Mouse (Mus musculus): Measurements from ENCODE around the gene Olfr984. TPM values are rescaled to one million over a fixed set of nuclear protein-coding genes. Genes with fewer than 3 reads are reported as not detected.

The Olfr984 gene
- polyA plus RNA-seq (2012; rRNA removed): not detected in 2 replicates

DNA sequence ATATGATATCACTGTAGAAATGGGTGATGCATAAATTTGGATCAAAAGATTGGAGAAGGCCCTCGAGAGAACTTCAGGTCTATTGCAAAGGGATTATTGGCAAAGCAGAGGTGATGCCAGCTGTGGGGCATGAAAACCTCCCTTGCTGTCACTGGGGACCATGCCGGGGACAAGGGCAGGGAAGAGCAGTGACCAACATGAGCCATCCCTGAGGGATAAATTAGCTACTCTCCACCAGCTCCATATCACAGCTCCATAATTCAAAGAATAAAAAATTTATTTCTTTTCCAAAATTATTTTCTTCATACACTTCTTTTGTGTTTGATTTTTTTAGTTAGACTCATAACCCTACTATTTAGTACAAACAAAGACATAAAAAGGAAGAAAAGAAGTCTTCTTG, at the start of gene Olfr984:
Olfr984 (minus strand) TSS at position 101 of the 400 bp plus-strand sequence.

DNA sequence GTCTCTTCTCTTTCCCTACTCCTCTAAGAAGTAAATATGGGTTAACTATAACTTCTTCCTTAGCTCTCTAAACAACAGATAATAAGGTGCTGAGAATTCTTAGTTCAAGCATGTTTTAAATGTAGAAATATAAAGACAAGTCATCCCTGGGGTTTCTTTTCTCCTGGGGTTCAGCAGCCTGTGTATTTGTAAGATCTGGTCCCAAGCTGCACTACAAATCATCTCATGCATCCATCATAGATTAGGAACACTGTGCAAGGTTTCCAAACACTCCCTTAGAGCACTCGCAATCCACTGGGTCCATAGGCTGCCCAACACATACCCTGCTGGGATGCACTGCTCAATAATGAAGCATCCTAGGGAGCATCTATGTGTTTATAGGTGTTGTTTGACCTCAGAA, 16.1 kb upstream of the Olfr984 start, which contains the start of gene Olfr985:
Olfr985 (minus strand) TSS at position 101 of the 400 bp plus-strand sequence.

GRCm38 (mm10) chr9:40093495-40093894, 20.5 kb downstream of the Olfr984 start, which contains the start of gene Olfr983:
Gene Olfr983, minus strand, starts transcription at chr9:40093595.

DNA sequence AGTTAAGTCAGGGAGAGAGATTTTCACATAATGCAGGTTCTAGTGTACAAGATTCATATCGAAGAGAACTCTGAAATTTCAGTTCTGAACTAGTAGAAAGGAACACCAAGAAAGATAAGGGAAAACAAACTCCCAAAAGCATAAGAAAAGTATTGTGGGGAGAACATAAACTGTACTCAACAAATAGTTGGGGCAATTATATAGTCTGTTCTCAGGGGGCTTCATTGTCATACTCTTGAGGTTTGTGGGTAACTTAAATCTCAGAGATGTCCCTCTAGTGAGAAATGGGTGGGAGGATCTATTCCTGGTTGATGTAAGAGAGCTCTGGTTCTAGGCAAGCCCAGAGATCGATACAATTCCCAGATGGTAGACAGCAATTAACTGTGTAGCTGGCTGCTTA, 40.5 kb downstream of the Olfr984 start, which contains the start of gene Olfr982:
Olfr982 (plus strand) TSS at position 301 of the 400 bp plus-strand sequence.

Other genes with a start within 250 kb of the Olfr984 start
- not detected in 2 replicates for gene Olfr972, start 247.8 kb downstream of the Olfr984 start, polyA plus RNA-seq (2012; rRNA removed)
- not detected in 2 replicates for gene Olfr229, start 206.9 kb downstream of the Olfr984 start, polyA plus RNA-seq (2012; rRNA removed)
- not detected in 2 replicates for gene Olfr974, start 176.7 kb downstream of the Olfr984 start, polyA plus RNA-seq (2012; rRNA removed)
- 0.04 and 0.09 TPM in 2 replicates for gene Olfr975, start 162.2 kb downstream of the Olfr984 start, polyA plus RNA-seq (2012; rRNA removed)
- not detected in 2 replicates for gene Olfr976, start 153.1 kb downstream of the Olfr984 start, polyA plus RNA-seq (2012; rRNA removed)
- gene Olfr978, start 122.1 kb downstream of the Olfr984 start, polyA plus RNA-seq (2012; rRNA removed): not detected in 2 replicates
- not detected in 2 replicates for gene Olfr979, start 110.7 kb downstream of the Olfr984 start, polyA plus RNA-seq (2012; rRNA removed)
- not detected in 2 replicates for gene Olfr980, start 104.6 kb downstream of the Olfr984 start, polyA plus RNA-seq (2012; rRNA removed)
- not detected in 2 replicates for gene Olfr981, start 92.7 kb downstream of the Olfr984 start, polyA plus RNA-seq (2012; rRNA removed)
- not detected in 2 replicates for gene Olfr982, start 40.4 kb downstream of the Olfr984 start, polyA plus RNA-seq (2012; rRNA removed)
- not detected in 2 replicates for gene Olfr983, start 20.6 kb downstream of the Olfr984 start, polyA plus RNA-seq (2012; rRNA removed)
- not detected in 2 replicates for gene Olfr985, start 16.0 kb upstream of the Olfr984 start, polyA plus RNA-seq (2012; rRNA removed)
- not detected in 2 replicates for gene Tmem225, start 33.9 kb upstream of the Olfr984 start, polyA plus RNA-seq (2012; rRNA removed)
- not detected in 2 replicates for gene Olfr986, start 66.7 kb upstream of the Olfr984 start, polyA plus RNA-seq (2012; rRNA removed)
- gene Zfp202, start 78.1 kb upstream of the Olfr984 start, polyA plus RNA-seq (2012; rRNA removed): 8.5 and 8.9 TPM in 2 replicates
- gene Scn3b, start 155.0 kb upstream of the Olfr984 start, polyA plus RNA-seq (2012; rRNA removed): 153 and 155 TPM in 2 replicates